Comparison of ENCODE assay signal across 18 mouse cellular contexts in genomic region chr10:115170496-115171350, GRCm38 (mm10). TPM values are rescaled to one million over a fixed set of nuclear protein-coding genes. Genes with fewer than 3 reads are reported as not detected.
DNase-seq lines count a peak whose midpoint lies in the region; ATAC-seq and TF ChIP-seq lines count a peak whose summit lies in the region.
"Had no signal": no experiment of that assay in that cellular context is flagged by ENCODE, and none has a peak within 500 bp of the region (broad histone marks: within the 10 kb centered on the region; RNA-seq: fewer than 3 reads in every experiment).

No protein-coding gene starts in this region.

- DNase-seq in embryonic facial prominence, embryonic 14.5 days (ENCODE audit: low spot score), result peak; percentile 35
- no peak for DNase-seq in embryonic facial prominence, embryonic 10.5 days (ENCODE audit: low spot score)
- DNase-seq in liver, postnatal 0 days, result no peak
- peak; percentile 56 for DNase-seq in MEL-GATA-1-ER (ENCODE audit: extremely low read depth, low read depth)
- DNase-seq in gastrocnemius, postnatal 4 days (ENCODE audit: low spot score in 2 of 2), result no peak
- no peak for DNase-seq in thymus, adult 18-20 months
- DNase-seq: kidney, adult 18-20 months; kidney, postnatal 25 days; liver, embryonic 13.5 days had no signal

- H3K4me2 ChIP-seq in embryonic facial prominence, embryonic 14.5 days (ENCODE audit: low read depth, low read length), result no peak overlapping the region
- H3K4me2 ChIP-seq in liver, postnatal 0 days (ENCODE audit: low read depth, low read length), result no peak overlapping the region
- H3K4me2 ChIP-seq in liver, embryonic 12.5 days, result no peak overlapping the region
- H3K4me2 ChIP-seq: embryonic facial prominence, embryonic 15.5 days; liver, embryonic 13.5 days; midbrain, embryonic 11.5 days had no signal

- H3K4me3 ChIP-seq in embryonic facial prominence, embryonic 14.5 days (ENCODE audit: low read depth, low read length), result no peak overlapping the region
- H3K4me3 ChIP-seq in embryonic facial prominence, embryonic 10.5 days, result no peak overlapping the region
- no peak overlapping the region for H3K4me3 ChIP-seq in liver, postnatal 0 days (ENCODE audit: low read depth, low read length)
- no peak overlapping the region for H3K4me3 ChIP-seq in liver, embryonic 12.5 days
- H3K4me3 ChIP-seq: embryonic facial prominence, embryonic 15.5 days; heart, adult 2 months; liver, embryonic 13.5 days had no signal

- H3K9ac ChIP-seq in embryonic facial prominence, embryonic 14.5 days (ENCODE audit: low read depth, low read length), result no peak overlapping the region
- no peak overlapping the region for H3K9ac ChIP-seq in liver, postnatal 0 days (replicated peaks)
- H3K9ac ChIP-seq in liver, embryonic 12.5 days, result no peak overlapping the region
- H3K9ac ChIP-seq: embryonic facial prominence, embryonic 15.5 days; liver, embryonic 13.5 days had no signal

- no peak overlapping the region for H3K27ac ChIP-seq in embryonic facial prominence, embryonic 14.5 days (replicated peaks; ENCODE audit: low read depth, low read length)
- no peak overlapping the region for H3K27ac ChIP-seq in embryonic facial prominence, embryonic 10.5 days (replicated peaks)
- no peak overlapping the region for H3K27ac ChIP-seq in liver, postnatal 0 days (ENCODE audit: low read depth)
- H3K27ac ChIP-seq in liver, embryonic 12.5 days, result no peak overlapping the region
- H3K27ac ChIP-seq: embryonic facial prominence, embryonic 15.5 days; heart, adult 2 months; liver, embryonic 13.5 days had no signal

- no peaks in the 10 kb centered on the region for H3K4me1 ChIP-seq in embryonic facial prominence, embryonic 14.5 days (ENCODE audit: control insufficient read depth, insufficient read depth, low read length)
- peaks cover 6% of the 10 kb centered on the region for H3K4me1 ChIP-seq in embryonic facial prominence, embryonic 10.5 days
- 0 out of 2 replicates have a peak, but pooled peaks cover 2% of the 10 kb centered on the region for H3K4me1 ChIP-seq in liver, postnatal 0 days (ENCODE audit: insufficient read depth)
- no peaks in the 10 kb centered on the region for H3K4me1 ChIP-seq in liver, embryonic 12.5 days
- H3K4me1 ChIP-seq: embryonic facial prominence, embryonic 15.5 days; liver, embryonic 13.5 days had no signal

- TF ChIP-seq CTCF in liver, postnatal 0 days (IDR thresholded peaks at IDR 0.05; ENCODE audit: low read depth), result no peak

- TF ChIP-seq EP300 in liver, postnatal 0 days (IDR thresholded peaks at IDR 0.05; ENCODE audit: low read depth), result no peak

- H3K9me3 ChIP-seq in embryonic facial prominence, embryonic 14.5 days (ENCODE audit: control insufficient read depth, low read length), result no peaks in the 10 kb centered on the region
- H3K9me3 ChIP-seq in embryonic facial prominence, embryonic 10.5 days, result no peaks in the 10 kb centered on the region
- H3K9me3 ChIP-seq in liver, postnatal 0 days (ENCODE audit: low read length), result no peaks in the 10 kb centered on the region
- no peaks in the 10 kb centered on the region for H3K9me3 ChIP-seq in liver, embryonic 12.5 days (replicated peaks)
- H3K9me3 ChIP-seq: embryonic facial prominence, embryonic 15.5 days; liver, embryonic 13.5 days had no signal

- 84% methylated on average over 7 of the region's 7 CpGs for WGBS in embryonic facial prominence, embryonic 14.5 days
- WGBS in embryonic facial prominence, embryonic 10.5 days, result 91% methylated on average over 7 of the region's 7 CpGs
- 67% methylated on average over 7 of the region's 7 CpGs for WGBS in liver, postnatal 0 days (ENCODE audit: insufficient replicate concordance)
- WGBS in liver, embryonic 12.5 days (ENCODE audit: insufficient replicate concordance), result 68% methylated on average over 7 of the region's 7 CpGs

- H3K27me3 ChIP-seq in embryonic facial prominence, embryonic 14.5 days (replicated peaks; ENCODE audit: control insufficient read depth, insufficient read depth, low read length), result no peaks in the 10 kb centered on the region
- H3K27me3 ChIP-seq in embryonic facial prominence, embryonic 10.5 days (replicated peaks; ENCODE audit: low read depth, poor library complexity, severe bottlenecking), result no peaks in the 10 kb centered on the region
- no peaks in the 10 kb centered on the region for H3K27me3 ChIP-seq in liver, postnatal 0 days (ENCODE audit: insufficient read depth, low read length)
- no peaks in the 10 kb centered on the region for H3K27me3 ChIP-seq in liver, embryonic 12.5 days (replicated peaks)
- H3K27me3 ChIP-seq: embryonic facial prominence, embryonic 15.5 days; liver, embryonic 13.5 days had no signal

- ATAC-seq in embryonic facial prominence, embryonic 14.5 days (ENCODE audit: low read depth), result no peak
- ATAC-seq in liver, postnatal 0 days, result peak; percentile 33; the same call in 1 of the 2 replicates
- ATAC-seq in liver, embryonic 12.5 days, result no peak
- ATAC-seq in hematopoietic stem cell, adult 5-6 weeks (replicated peaks in 1 of 2; ENCODE audit: insufficient read depth in 1 of 2, low FRiP score in 2 of 2, low TSS enrichment in 1 of 2, low read depth in 1 of 2, poor library complexity in 2 of 2, severe bottlenecking in 2 of 2), result peak; percentile 23 to 51; a peak in 2 of 4 replicates

- no peaks in the 10 kb centered on the region for H3K36me3 ChIP-seq in embryonic facial prominence, embryonic 14.5 days (ENCODE audit: control insufficient read depth, insufficient read depth, low read length)
- H3K36me3 ChIP-seq in embryonic facial prominence, embryonic 10.5 days (replicated peaks), result no peaks in the 10 kb centered on the region
- H3K36me3 ChIP-seq in liver, postnatal 0 days (replicated peaks; ENCODE audit: insufficient read depth, low read length), result no peaks in the 10 kb centered on the region
- H3K36me3 ChIP-seq in liver, embryonic 12.5 days, result no peaks in the 10 kb centered on the region
- H3K36me3 ChIP-seq: embryonic facial prominence, embryonic 15.5 days; liver, embryonic 13.5 days had no signal

RNA-seq across cellular contexts. Expression of gene Tph2, which starts 14.1 kb away (rescaled TPM):
- 0.06 TPM in 1 of 2 replicates, not detected in the other for polyA plus RNA-seq in embryonic facial prominence, embryonic 14.5 days (2014; fragmentation: Nextera tagmentation; extraction: Ambion mirVana)
- polyA plus RNA-seq in embryonic facial prominence, embryonic 10.5 days (2016; fragmentation: Nextera tagmentation; extraction: Ambion mirVana), result 0.16 TPM in 1 of 2 replicates, not detected in the other
- not detected in 2 replicates for polyA plus RNA-seq in liver, postnatal 0 days (2015; fragmentation: Nextera tagmentation; extraction: Ambion mirVana)
- polyA plus RNA-seq in liver, embryonic 12.5 days (2016; fragmentation: Nextera tagmentation; extraction: Ambion mirVana), result not detected in 2 replicates
- total RNA-seq in hematopoietic stem cell, adult 5-6 weeks (2017), result not detected in 2 replicates
- total RNA-seq in gastrocnemius, postnatal 4 days (2021), result not detected
- total RNA-seq: adrenal gland, postnatal 14 days; heart, adult 2 months; heart, postnatal 14 days had no signal
- polyA plus RNA-seq: heart, adult 2 months; liver, embryonic 13.5 days; small intestine, adult 2 months; stomach, embryonic 14.5 days had no signal

Comparison
In these comparisons a context has a peak if more than half of its experiments do, and no peak if none do; other contexts are left out.
1. ATAC-seq: peak in liver, postnatal 0 days (single experiment) and hematopoietic stem cell, adult 5-6 weeks (2 of 2); none in embryonic facial prominence, embryonic 14.5 days (single experiment) and liver, embryonic 12.5 days (single experiment).
2. DNase-seq: peak in embryonic facial prominence, embryonic 14.5 days (single experiment) and MEL-GATA-1-ER (single experiment); none in embryonic facial prominence, embryonic 10.5 days (single experiment), liver, postnatal 0 days (single experiment), gastrocnemius, postnatal 4 days (0 of 2) and thymus, adult 18-20 months (0 of 2).